Mouse (Mus musculus) stomach, postnatal 0 days (tissue): ENCODE data around the gene Trpm3. TPM values are rescaled to one million over a fixed set of nuclear protein-coding genes. Genes with fewer than 3 reads are reported as not detected.

Source experiments
- ATAC-seq: fragments of 200-750 bp; cut with Nextera tagmentation; 2 replicates; pipeline ENCODE4 v1.8.0; 2017; ENCODE audit not compliant: low FRiP score, low TSS enrichment
- DNase-seq: peaks from one replicate; pipeline ENCODE4 v3.0.0-alpha.2; 2016; ENCODE audit warnings: low spot score
- H3K27ac ChIP-seq: fragments of 300-500 bp; sonication (generic); replicated peaks from 2 replicates; pipeline ENCODE4 v1.5.1; 2014; ENCODE audit warnings: mild to moderate bottlenecking, control low read depth
- H3K27me3 ChIP-seq: fragments of 300-500 bp; sonication (generic); 2 replicates; pipeline ENCODE4 v1.6.1; 2014; ENCODE audit warnings: low read length; ENCODE audit not compliant: control insufficient read depth, insufficient read depth
- H3K36me3 ChIP-seq: fragments of 300-500 bp; sonication (generic); 2 replicates; pipeline ENCODE4 v1.6.1; 2014; ENCODE audit warnings: low read length, mixed read lengths; ENCODE audit not compliant: control insufficient read depth, insufficient read depth
- H3K4me1 ChIP-seq: fragments of 300-500 bp; sonication (generic); replicated peaks from 2 replicates; pipeline ENCODE4 v1.6.1; 2014; ENCODE audit warnings: antibody characterized with exemption; ENCODE audit not compliant: control insufficient read depth, insufficient read depth
- H3K4me2 ChIP-seq: fragments of 300-500 bp; sonication (generic); replicated peaks from 2 replicates; pipeline ENCODE4 v1.6.1; 2014; ENCODE audit warnings: low read depth, mild to moderate bottlenecking, control low read depth, moderate library complexity
- H3K4me3 ChIP-seq: fragments of 300-500 bp; sonication (generic); 2 replicates; pipeline ENCODE4 v1.5.1; 2014; ENCODE audit warnings: low read depth, low read length, control low read depth
- H3K9ac ChIP-seq: fragments of 300-500 bp; sonication (generic); 2 replicates; pipeline ENCODE4 v1.6.1; 2014; ENCODE audit warnings: mild to moderate bottlenecking, low read length, control low read depth, mixed read lengths
- H3K9me3 ChIP-seq: fragments of 300-500 bp; sonication (generic); 2 replicates; pipeline ENCODE4 v1.6.1; 2016; ENCODE audit warnings: low read length; ENCODE audit not compliant: control insufficient read depth
- CTCF ChIP-seq: IDR thresholded peaks from 2 replicates; pipeline ENCODE4 v1.5.1; 2016; ENCODE audit warnings: antibody characterized with exemption, low read depth, mild to moderate bottlenecking, moderate library complexity
- EP300 ChIP-seq: optimal IDR thresholded peaks from 2 replicates; pipeline ENCODE3; 2016; ENCODE audit warnings: antibody characterized with exemption
- WGBS: fragments of 180-500 bp; shearing (Covaris S2); extraction: QIAGEN DNeasy Blood & Tissue Kit; methylation state at CpG from one replicate; pipeline ENCODE4 v1.1.7; 2014; 5-methylcytosine and 5-hydroxymethylcytosine counted together
- polyA plus RNA-seq: library from polyadenylated mRNA; unstranded; fragments of >200 nt; fragmentation: Nextera tagmentation; extraction: Ambion mirVana; gene quantifications from 2 replicates; pipeline ENCODE4 v1.2.1, GENCODE M21; 2015

Gene Trpm3
- polyA plus RNA-seq, 1 experiment from 2014 or later, result 0.33 TPM

DNA sequence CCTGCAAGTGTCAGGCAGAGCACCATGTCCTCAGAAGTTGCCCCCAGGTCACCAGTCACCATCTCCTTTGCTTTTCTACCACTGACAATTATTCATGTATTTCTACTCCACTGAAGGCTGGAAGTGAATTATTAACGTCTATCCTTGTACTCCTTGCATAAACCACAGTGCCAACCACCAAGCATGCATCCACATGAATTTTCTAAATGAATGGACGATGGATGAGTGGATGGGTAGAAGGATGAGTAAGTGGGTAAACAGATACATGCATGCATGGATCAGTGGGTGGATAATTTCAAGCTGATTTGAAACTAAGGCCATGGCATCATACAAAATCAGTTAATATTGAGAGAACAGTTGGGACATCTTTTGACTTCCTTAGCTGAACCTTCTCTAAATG lies 644.9 kb downstream of the Trpm3 start:
- Histone ChIP-seq H3K27ac (no peak overlapping the region), H3K9me3 (no peaks in the 10 kb centered on the region), H3K27me3 (no peaks in the 10 kb centered on the region), H3K4me1 (no peaks in the 10 kb centered on the region), H3K9ac (no peak overlapping the region), H3K4me2 (no peak overlapping the region), H3K36me3 (no peaks in the 10 kb centered on the region), H3K4me3 (no peak overlapping the region)
- no peak for DNase-seq
- no peak for ATAC-seq
- no peak for TF ChIP-seq EP300
- no peak for TF ChIP-seq CTCF
- 70% methylated on average over 2 of the region's 2 CpGs for WGBS

DNA sequence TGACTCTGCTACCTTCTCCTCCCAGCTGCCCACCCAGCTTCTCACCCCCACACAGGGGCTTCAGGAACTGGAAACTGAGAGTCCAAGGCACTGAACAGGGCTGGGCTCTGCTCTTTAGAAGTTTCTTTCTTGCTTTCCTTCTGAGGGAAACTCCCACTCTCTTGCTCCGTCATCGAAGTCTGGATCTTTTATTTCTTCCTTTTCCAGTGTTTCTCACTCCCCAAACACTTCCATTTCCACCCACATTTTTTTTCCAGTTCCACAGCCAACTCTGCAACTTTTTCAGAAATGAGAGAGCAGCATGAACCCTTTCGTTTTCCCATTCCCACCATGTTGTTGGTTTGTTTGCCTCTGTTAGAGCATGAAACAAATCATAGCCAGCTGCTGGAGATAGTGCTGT lies 650.9 kb downstream of the Trpm3 start:
- TF ChIP-seq EP300 (no peak), CTCF (no peak)
- Histone ChIP-seq H3K27me3 (no peaks in the 10 kb centered on the region), H3K4me1 (no peaks in the 10 kb centered on the region), H3K36me3 (no peaks in the 10 kb centered on the region), H3K9me3 (no peaks in the 10 kb centered on the region), H3K4me3 (no peak overlapping the region), H3K27ac (no peak overlapping the region), H3K4me2 (no peak overlapping the region), H3K9ac (no peak overlapping the region)
- WGBS, result 75% methylated on average over 3 of the region's 3 CpGs
- ATAC-seq, result no peak
- no peak for DNase-seq

DNA sequence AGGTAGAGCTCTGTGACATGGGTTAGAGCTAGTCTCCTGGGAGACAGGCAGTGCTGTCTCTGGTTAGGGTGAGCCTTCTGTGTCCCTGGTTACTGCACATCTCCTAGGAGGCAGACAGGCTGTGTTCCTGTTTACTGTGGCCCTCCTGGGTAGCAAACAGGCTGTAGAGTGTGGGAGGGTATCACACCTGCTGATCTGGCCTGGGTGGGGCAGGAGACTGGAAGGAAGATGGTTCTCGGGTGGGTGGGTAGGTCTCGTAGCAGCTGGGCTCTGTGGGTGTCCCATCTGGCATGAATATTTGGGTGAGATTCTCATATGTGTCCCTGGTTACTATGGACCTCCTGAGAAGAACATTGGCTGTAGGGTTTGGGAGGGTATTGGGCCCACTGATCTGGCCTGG lies 658.1 kb downstream of the Trpm3 start:
- Histone ChIP-seq H3K9me3 (no peaks in the 10 kb centered on the region), H3K4me2 (no peak overlapping the region), H3K9ac (no peak overlapping the region), H3K4me3 (no peak overlapping the region), H3K27ac (no peak overlapping the region), H3K27me3 (no peaks in the 10 kb centered on the region), H3K4me1 (no peaks in the 10 kb centered on the region), H3K36me3 (no peaks in the 10 kb centered on the region)
- TF ChIP-seq CTCF (no peak), EP300 (no peak)
- no peak for DNase-seq
- 94% methylated on average over 2 of the region's 2 CpGs for WGBS
- no peak for ATAC-seq

DNA sequence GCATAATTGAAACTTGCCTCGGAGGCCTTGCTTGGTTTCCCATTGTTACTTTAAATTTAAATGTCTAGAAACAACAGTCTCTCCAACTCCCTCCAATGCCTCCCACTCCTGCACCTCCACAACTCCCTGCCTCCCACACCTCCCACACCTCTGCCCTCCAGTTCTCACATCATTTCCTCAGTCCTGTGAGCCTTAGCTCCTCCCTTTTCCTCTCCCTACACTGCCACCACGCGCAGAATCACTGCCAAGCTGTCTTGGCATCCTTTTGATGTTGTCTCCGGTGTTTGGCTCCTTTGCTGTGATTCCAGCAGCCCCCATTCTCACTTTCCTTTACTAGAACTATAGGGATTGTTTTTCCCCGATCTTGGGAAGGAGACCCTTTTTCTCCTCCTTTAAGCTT lies 661.6 kb downstream of the Trpm3 start:
- Histone ChIP-seq H3K27me3 (no peaks in the 10 kb centered on the region), H3K4me3 (no peak overlapping the region), H3K4me1 (no peaks in the 10 kb centered on the region), H3K4me2 (no peak overlapping the region), H3K27ac (no peak overlapping the region), H3K9ac (no peak overlapping the region), H3K9me3 (no peaks in the 10 kb centered on the region), H3K36me3 (no peaks in the 10 kb centered on the region)
- WGBS, result 32% methylated on average over 5 of the region's 5 CpGs
- TF ChIP-seq EP300 (no peak), CTCF (no peak)
- no peak for DNase-seq
- ATAC-seq, result no peak

DNA sequence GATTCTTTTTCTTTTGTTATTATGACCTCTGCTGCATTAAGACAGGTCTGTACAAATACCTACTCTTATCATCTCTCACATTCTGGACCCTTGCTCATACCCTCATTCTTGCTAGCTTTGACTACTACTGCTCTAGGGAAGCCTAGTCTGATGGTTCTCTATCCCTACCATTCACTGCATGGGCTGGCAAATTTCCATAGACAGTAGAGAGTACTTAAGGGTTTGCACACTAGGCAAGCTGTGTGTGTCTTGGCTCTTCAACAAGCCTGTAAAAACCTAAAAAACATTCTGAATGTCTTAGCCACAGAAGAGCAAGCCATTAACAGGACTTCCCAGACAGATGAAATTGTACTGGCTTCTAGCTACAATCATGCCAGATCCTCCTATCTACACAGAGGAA lies 664.5 kb downstream of the Trpm3 start:
- no peak overlapping the region for H3K27ac ChIP-seq
- H3K4me1 ChIP-seq, result no peaks in the 10 kb centered on the region
- no peak for DNase-seq
- H3K4me2 ChIP-seq, result no peak overlapping the region
- H3K27me3 ChIP-seq, result no peaks in the 10 kb centered on the region
- no peak overlapping the region for H3K9ac ChIP-seq
- no peaks in the 10 kb centered on the region for H3K36me3 ChIP-seq
- no peak for ATAC-seq
- TF ChIP-seq EP300 (no peak), CTCF (no peak)
- H3K9me3 ChIP-seq, result no peaks in the 10 kb centered on the region
- no peak overlapping the region for H3K4me3 ChIP-seq

DNA sequence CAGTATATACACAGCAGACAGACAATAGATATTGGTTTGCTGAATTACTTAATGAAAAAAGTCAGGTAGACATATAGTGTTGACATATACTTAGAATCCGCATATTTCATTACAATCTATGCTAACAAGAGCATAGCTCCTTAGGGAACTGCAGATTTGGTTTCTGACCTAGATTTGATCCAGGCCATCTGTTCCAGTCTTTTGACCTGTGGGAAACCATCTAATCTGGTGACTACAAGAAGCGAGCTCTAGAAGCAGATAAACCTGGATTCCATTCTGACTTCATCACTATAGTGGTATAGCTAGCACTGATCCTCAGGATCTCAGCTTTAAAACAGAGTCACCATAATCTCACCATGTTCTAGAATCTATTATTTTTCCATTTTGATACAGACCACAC lies 665.5 kb downstream of the Trpm3 start:
- H3K9ac ChIP-seq, result no peak overlapping the region
- H3K27ac ChIP-seq, result no peak overlapping the region
- H3K9me3 ChIP-seq, result no peaks in the 10 kb centered on the region
- WGBS, result 66% methylated on average over 2 of the region's 2 CpGs
- no peak overlapping the region for H3K4me3 ChIP-seq
- ATAC-seq, result no peak
- DNase-seq, result no peak
- no peaks in the 10 kb centered on the region for H3K4me1 ChIP-seq
- TF ChIP-seq CTCF, result no peak
- TF ChIP-seq EP300, result no peak
- no peaks in the 10 kb centered on the region for H3K36me3 ChIP-seq
- no peak overlapping the region for H3K4me2 ChIP-seq
- no peaks in the 10 kb centered on the region for H3K27me3 ChIP-seq
